Mouse (Mus musculus) limb, embryonic 11.5 days (tissue): ENCODE measurements around the gene Cntd1. TPM values are rescaled to one million over a fixed set of nuclear protein-coding genes. Genes with fewer than 3 reads are reported as not detected.
A peak's percentile ranks its signal among the peaks of the same experiment; 100 is the strongest.

ENCODE experiments used
- ATAC-seq: fragments of 200-750 bp; cut with Nextera tagmentation; 2 replicates; pipeline ENCODE4 v1.8.0; 2017; ENCODE audit warnings: low read depth; ENCODE audit not compliant: insufficient number of reproducible peaks, low FRiP score, low TSS enrichment
- DNase-seq: peaks from one replicate; pipeline ENCODE4 v3.0.0-alpha.2; 2015; ENCODE audit warnings: low spot score
- H3K27ac ChIP-seq: fragments of 300-500 bp; sonication (generic); replicated peaks from 2 replicates; pipeline ENCODE4 v1.5.1; 2014; ENCODE audit warnings: low read depth, mild to moderate bottlenecking, low read length
- H3K27me3 ChIP-seq: fragments of 300-500 bp; sonication (generic); 2 replicates; pipeline ENCODE4 v1.6.1; 2014; ENCODE audit warnings: mild to moderate bottlenecking, low read length, mixed read lengths; ENCODE audit not compliant: control insufficient read depth, insufficient read depth
- H3K36me3 ChIP-seq: fragments of 300-500 bp; sonication (generic); 2 replicates; pipeline ENCODE4 v1.6.1; 2014; ENCODE audit warnings: mild to moderate bottlenecking, low read length, moderate library complexity, mixed read lengths; ENCODE audit not compliant: control insufficient read depth, insufficient read depth
- H3K4me1 ChIP-seq: fragments of 300-500 bp; sonication (generic); 2 replicates; pipeline ENCODE4 v1.6.1; 2014; ENCODE audit warnings: low read length, mixed read lengths; ENCODE audit not compliant: control insufficient read depth, insufficient read depth
- H3K4me2 ChIP-seq: fragments of 300-500 bp; sonication (generic); 2 replicates; pipeline ENCODE4 v1.6.1; 2014; ENCODE audit warnings: low read depth, mild to moderate bottlenecking, moderate library complexity; ENCODE audit not compliant: severe bottlenecking
- H3K4me3 ChIP-seq: fragments of 300-500 bp; sonication (generic); 2 replicates; pipeline ENCODE4 v1.5.1; 2014; ENCODE audit warnings: low read depth, low read length
- H3K9ac ChIP-seq: fragments of 300-500 bp; sonication (generic); 2 replicates; pipeline ENCODE4 v1.6.1; 2014; ENCODE audit warnings: mild to moderate bottlenecking, low read length
- H3K9me3 ChIP-seq: fragments of 300-500 bp; sonication (generic); 2 replicates; pipeline ENCODE4 v1.6.1; 2016; ENCODE audit warnings: low read length; ENCODE audit not compliant: control insufficient read depth
- WGBS: fragments of 180-500 bp; shearing (Covaris S2); extraction: QIAGEN DNeasy Blood & Tissue Kit; methylation state at CpG from one replicate; pipeline ENCODE4 v1.1.7; 2014; 5-methylcytosine and 5-hydroxymethylcytosine counted together
- polyA plus RNA-seq: library from polyadenylated mRNA; unstranded; fragments of >200 nt; fragmentation: Nextera tagmentation; extraction: Ambion mirVana; gene quantifications from 2 replicates; pipeline ENCODE4 v1.2.1, GENCODE M21; 2014

The Cntd1 gene
- polyA plus RNA-seq, 1 experiment from 2014 or later, result 1.3 TPM

- no peak overlapping the region for H3K4me2 ChIP-seq
- H3K4me3 ChIP-seq, result no peak overlapping the region
- H3K9me3 ChIP-seq, result no peaks in the 10 kb centered on the region
- no peak for ATAC-seq
- H3K9ac ChIP-seq, result no peak overlapping the region
- peaks cover 5% of the 10 kb centered on the region; the same call in 1 of the 2 replicates for H3K27me3 ChIP-seq
- H3K36me3 ChIP-seq, result peaks cover 2% of the 10 kb centered on the region; the same call in 1 of the 2 replicates
- WGBS, result 68% methylated on average over 4 of the region's 4 CpGs
- peaks cover 12% of the 10 kb centered on the region for H3K4me1 ChIP-seq
- H3K27ac ChIP-seq, result no peak overlapping the region
- no peak for DNase-seq
These were observed 3.5 kb upstream of the Cntd1 start for GRCm38 (mm10) chr11:101275309-101275708.

DNA sequence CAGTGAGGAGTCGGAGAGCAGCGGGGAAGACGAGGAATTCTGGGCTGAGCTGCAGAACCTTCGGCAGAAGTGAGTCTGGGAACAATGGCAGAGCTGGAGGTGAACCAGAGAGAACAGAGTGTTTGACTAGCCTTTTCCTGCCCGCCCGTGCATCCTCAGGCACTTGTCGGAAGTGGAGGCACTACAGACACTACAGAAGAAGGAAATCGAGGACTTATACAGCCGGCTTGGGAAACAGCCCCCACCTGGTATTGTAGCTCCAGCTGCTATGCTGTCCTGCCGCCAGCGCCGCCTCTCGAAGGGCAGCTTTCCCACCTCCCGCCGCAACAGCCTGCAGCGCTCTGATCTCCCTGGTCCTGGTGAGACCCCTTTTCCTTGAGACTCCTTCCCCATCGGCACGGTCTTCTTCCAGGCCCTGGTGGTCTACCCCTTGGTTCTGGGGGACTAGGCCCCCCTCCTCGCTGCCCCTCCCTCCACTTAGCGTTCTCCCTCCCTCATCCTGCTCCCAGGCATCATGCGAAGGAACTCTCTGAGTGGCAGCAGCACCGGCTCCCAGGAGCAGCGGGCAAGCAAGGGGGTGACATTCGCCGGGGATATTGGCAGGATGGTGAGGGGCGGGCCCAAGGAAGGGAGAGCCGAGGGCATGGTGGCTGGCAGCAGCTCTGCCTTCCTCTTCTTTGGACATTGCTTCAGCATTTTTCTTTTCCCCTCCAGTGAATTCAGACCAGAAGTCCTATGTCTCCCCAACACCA, 2.3 kb upstream of the Cntd1 start:
- no peaks in the 10 kb centered on the region for H3K9me3 ChIP-seq
- WGBS, result 29% methylated on average over 27 of the region's 27 CpGs
- H3K4me1 ChIP-seq, result peaks cover 12% of the 10 kb centered on the region
- peaks cover 2% of the 10 kb centered on the region; the same call in 1 of the 2 replicates for H3K36me3 ChIP-seq
- DNase-seq (no peak), ATAC-seq (no peak)
- H3K27ac ChIP-seq, result no peak overlapping the region
- H3K4me3 ChIP-seq, result peak overlapping the region; percentile 3; the same call in 1 of the 2 replicates
- peaks cover 5% of the 10 kb centered on the region; the same call in 1 of the 2 replicates for H3K27me3 ChIP-seq
- no peak overlapping the region for H3K9ac ChIP-seq
- H3K4me2 ChIP-seq, result peak overlapping the region; percentile 17; the same call in 1 of the 2 replicates

DNA sequence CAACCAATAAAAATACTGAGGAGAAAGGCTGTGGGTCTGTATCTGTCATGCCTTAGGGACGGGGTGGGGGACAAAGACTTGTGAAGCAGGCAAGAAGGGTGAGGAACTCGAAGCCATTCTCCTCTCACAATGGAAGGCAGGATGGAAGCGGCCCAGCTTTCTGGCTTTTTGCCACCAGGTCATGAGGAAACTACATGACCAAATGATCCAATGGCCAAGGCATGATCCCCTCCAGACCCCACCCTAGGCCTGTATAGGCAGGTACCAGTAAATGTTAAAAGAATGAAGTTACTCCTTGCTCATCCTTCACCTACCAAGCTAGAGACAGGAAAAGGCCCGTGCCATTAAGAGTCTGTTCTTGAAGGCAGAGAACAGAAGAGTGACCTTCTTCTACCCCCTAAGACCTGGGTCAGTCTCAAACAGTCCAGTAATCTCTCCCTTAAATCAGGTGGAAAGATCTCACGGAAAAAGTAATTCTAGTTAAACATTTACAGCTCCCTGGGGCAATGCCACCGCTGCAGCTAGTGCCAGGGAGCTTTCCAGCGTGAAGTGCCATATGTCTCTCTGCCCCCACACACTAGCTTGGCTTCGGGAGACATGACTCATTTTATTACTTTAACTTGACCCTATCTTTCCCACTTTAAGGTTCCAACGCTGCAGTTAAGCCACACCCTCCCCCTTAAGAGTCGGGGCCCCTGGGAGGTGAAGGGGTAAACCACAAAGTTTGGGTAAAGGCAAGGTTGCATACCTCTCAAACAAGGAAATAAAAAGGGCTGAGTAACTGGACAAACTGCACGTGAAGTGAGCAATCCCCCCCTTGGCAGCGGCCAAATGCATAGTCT, 1.2 kb upstream of the Cntd1 start:
- Histone ChIP-seq H3K4me2 (peak overlapping the region; percentile 42), H3K27ac (no peak overlapping the region), H3K9ac (no peak overlapping the region; the same call in 1 of the 2 replicates), H3K4me1 (peaks cover 12% of the 10 kb centered on the region), H3K4me3 (peak overlapping the region; percentile 58), H3K36me3 (peaks cover 2% of the 10 kb centered on the region; the same call in 1 of the 2 replicates), H3K27me3 (peaks cover 5% of the 10 kb centered on the region; the same call in 1 of the 2 replicates), H3K9me3 (no peaks in the 10 kb centered on the region)
- 68% methylated on average over 12 of the region's 12 CpGs for WGBS
- ATAC-seq (no peak), DNase-seq (no peak)

- Histone ChIP-seq H3K9me3 (no peaks in the 10 kb centered on the region), H3K9ac (peak overlapping the region; percentile 12; the same call in 1 of the 2 replicates), H3K36me3 (peaks cover 2% of the 10 kb centered on the region; the same call in 1 of the 2 replicates), H3K4me3 (peak overlapping the region; percentile 58; the same call in 1 of the 2 replicates), H3K4me1 (peaks cover 12% of the 10 kb centered on the region), H3K27me3 (peaks cover 5% of the 10 kb centered on the region; the same call in 1 of the 2 replicates), H3K27ac (no peak overlapping the region), H3K4me2 (peak overlapping the region; percentile 42; the same call in 1 of the 2 replicates)
- 58% methylated on average over 14 of the region's 14 CpGs for WGBS
- DNase-seq (no peak), ATAC-seq (no peak)
These were observed 369 bp downstream of the Cntd1 start for GRCm38 (mm10) chr11:101279193-101279569.

DNA sequence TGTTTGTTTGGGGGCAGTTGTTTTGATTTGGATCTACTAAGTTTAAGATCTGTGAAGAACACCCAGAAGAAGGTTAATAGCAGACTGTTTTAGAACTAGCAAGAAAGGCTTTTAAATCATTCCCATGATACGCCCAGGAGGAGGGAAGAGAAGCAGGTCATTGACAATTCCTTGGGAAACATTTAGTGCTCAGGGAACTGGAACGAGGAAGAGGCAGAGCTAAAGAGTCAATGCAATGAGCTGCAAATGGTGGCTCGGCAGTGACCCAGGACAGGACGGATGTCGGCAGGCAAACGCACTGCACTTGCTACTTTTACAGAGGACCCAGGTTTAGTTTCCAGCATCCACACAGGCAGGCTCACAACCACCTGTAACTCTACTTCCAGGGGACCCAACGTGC, 2.0 kb downstream of the Cntd1 start:
- no peaks in the 10 kb centered on the region for H3K9me3 ChIP-seq
- no peak overlapping the region for H3K9ac ChIP-seq
- H3K4me1 ChIP-seq, result peaks cover 12% of the 10 kb centered on the region
- ATAC-seq (no peak), DNase-seq (no peak)
- H3K4me2 ChIP-seq, result no peak overlapping the region
- peaks cover 2% of the 10 kb centered on the region; the same call in 1 of the 2 replicates for H3K36me3 ChIP-seq
- peaks cover 5% of the 10 kb centered on the region; the same call in 1 of the 2 replicates for H3K27me3 ChIP-seq
- WGBS, result 54% methylated on average over 7 of the region's 7 CpGs
- H3K27ac ChIP-seq, result no peak overlapping the region
- no peak overlapping the region for H3K4me3 ChIP-seq

DNA sequence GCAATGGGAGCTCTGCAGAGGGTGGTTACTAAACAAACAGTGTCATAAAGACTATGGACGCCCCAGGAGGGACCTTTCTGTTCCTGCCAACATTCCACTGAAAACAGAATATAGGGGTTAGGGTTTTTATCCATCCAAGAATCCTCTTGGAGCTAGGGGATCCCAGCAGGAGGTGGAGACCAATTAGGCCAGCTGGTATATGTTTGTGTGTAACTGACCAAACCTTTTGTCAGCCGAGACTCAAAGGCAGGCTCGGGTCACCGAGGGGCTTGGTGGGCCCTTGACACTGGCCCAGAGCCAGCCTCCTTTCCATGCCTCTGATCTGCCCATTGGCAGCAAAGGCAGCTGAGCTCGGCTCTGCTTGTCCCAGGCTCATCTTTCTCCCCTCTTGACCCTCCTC, 4.1 kb downstream of the Cntd1 start:
- no peaks in the 10 kb centered on the region for H3K36me3 ChIP-seq
- 47% methylated on average over 5 of the region's 5 CpGs for WGBS
- H3K4me2 ChIP-seq, result no peak overlapping the region
- no peak overlapping the region for H3K4me3 ChIP-seq
- ATAC-seq (no peak), DNase-seq (no peak)
- H3K9me3 ChIP-seq, result no peaks in the 10 kb centered on the region
- no peaks in the 10 kb centered on the region for H3K27me3 ChIP-seq
- no peak overlapping the region for H3K27ac ChIP-seq
- H3K9ac ChIP-seq, result no peak overlapping the region
- H3K4me1 ChIP-seq, result peaks cover 2% of the 10 kb centered on the region; the same call in 1 of the 2 replicates

- H3K9me3 ChIP-seq, result no peaks in the 10 kb centered on the region
- no peak overlapping the region for H3K9ac ChIP-seq
- no peak overlapping the region for H3K27ac ChIP-seq
- no peak overlapping the region for H3K4me2 ChIP-seq
- H3K36me3 ChIP-seq, result no peaks in the 10 kb centered on the region; the same call in 1 of the 2 replicates
- H3K4me3 ChIP-seq, result no peak overlapping the region
- WGBS, result 71% methylated on average over 4 of the region's 4 CpGs
- DNase-seq (no peak), ATAC-seq (no peak)
- no peaks in the 10 kb centered on the region for H3K27me3 ChIP-seq
- no peaks in the 10 kb centered on the region for H3K4me1 ChIP-seq
These were observed 5.0 kb downstream of the Cntd1 start for GRCm38 (mm10) chr11:101283805-101284204.

DNA sequence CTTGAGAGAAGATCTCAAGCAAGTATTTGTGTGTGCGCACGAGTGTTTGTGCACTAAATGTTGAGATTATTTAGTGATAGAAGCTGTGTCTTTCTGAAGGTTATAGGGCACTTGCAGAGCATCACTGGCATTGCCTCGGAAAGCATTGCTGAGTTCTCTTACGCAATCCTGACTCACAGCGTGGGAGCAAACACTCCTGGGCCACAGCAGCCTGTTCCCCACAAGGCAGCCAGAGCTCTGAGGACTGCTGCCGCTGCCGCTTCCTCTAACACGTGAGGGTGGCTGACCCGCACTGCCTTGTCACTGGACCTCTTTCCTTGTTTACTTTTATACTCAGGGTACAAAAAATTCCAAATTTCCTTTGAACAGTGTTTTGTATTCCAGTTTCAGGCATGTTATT, 8.5 kb downstream of the Cntd1 start:
- H3K9ac ChIP-seq, result no peak overlapping the region
- H3K9me3 ChIP-seq, result no peaks in the 10 kb centered on the region
- no peaks in the 10 kb centered on the region for H3K4me1 ChIP-seq
- H3K4me2 ChIP-seq, result no peak overlapping the region
- WGBS, result 88% methylated on average over 9 of the region's 9 CpGs
- H3K27me3 ChIP-seq, result no peaks in the 10 kb centered on the region
- H3K4me3 ChIP-seq, result no peak overlapping the region
- ATAC-seq (no peak), DNase-seq (no peak)
- H3K36me3 ChIP-seq, result peaks cover 5% of the 10 kb centered on the region; the same call in 1 of the 2 replicates
- no peak overlapping the region for H3K27ac ChIP-seq
